Mouse (Mus musculus) gastrocnemius, adult 2 months (tissue): ENCODE results near the gene Svs6. TPM values are rescaled to one million over a fixed set of nuclear protein-coding genes. Genes with fewer than 3 reads are reported as not detected.

Experiments used
- DNase-seq: peaks from one replicate; pipeline ENCODE4 v3.0.0; 2022
- H3K27ac ChIP-seq: fragments of 200-600 bp; 2 replicates; pipeline ENCODE4 v1.8.1; 2022; ENCODE audit warnings: mild to moderate bottlenecking
- H3K4me3 ChIP-seq: fragments of 200-600 bp; 2 replicates; pipeline ENCODE4 v1.8.1; 2022; ENCODE audit warnings: mild to moderate bottlenecking, moderate library complexity
- CTCF ChIP-seq: fragments of 200-600 bp; IDR thresholded peaks from 2 replicates; pipeline ENCODE4 v1.8.1; 2022; ENCODE audit warnings: antibody characterized with exemption, mild to moderate bottlenecking, moderate library complexity
- intact Hi-C: fragments of 180-260 bp; cut with DNase I; formaldehyde crosslinking; loops from one replicate; pipeline ENCODE4 v1.15.1; 2025
- microRNA-seq: library from miRNA; unstranded; fragments of <30 nt; microRNA quantifications from one replicate; pipeline ENCODE4 v1.2.0, GENCODE M21; 2021
- total RNA-seq, 2 experiments: library from RNA; stranded (reverse); gene quantifications; 2 replicates each; pipeline ENCODE4 v1.2.3; 2021

Gene Svs6
- total RNA-seq, 2 experiments from 2014 or later: not detected

GRCm38 (mm10) chr2:164358373-164358772 is 41.8 kb downstream of the Svs6 start:
- Histone ChIP-seq H3K4me3 (no peak overlapping the region), H3K27ac (no peak overlapping the region)
- DNase-seq: no peak
- peak; percentile 21; the same call in 1 of the 2 replicates for TF ChIP-seq CTCF
- intact Hi-C loops: no loop called here

- Histone ChIP-seq H3K4me3 (no peak overlapping the region), H3K27ac (no peak overlapping the region)
- no peak for TF ChIP-seq CTCF
- intact Hi-C loops: no loop called here
- no peak for DNase-seq
Observed at GRCm38 (mm10) chr2:164359031-164359430, 42.5 kb downstream of the Svs6 start.

GRCm38 (mm10) chr2:164359668-164360067 is 43.1 kb downstream of the Svs6 start:
- DNase-seq: no peak
- intact Hi-C loops: no loop called here
- Histone ChIP-seq H3K27ac (no peak overlapping the region), H3K4me3 (no peak overlapping the region)
- TF ChIP-seq CTCF: no peak

GRCm38 (mm10) chr2:164360974-164361657 is 44.6 kb downstream of the Svs6 start:
- Histone ChIP-seq H3K4me3 (no peak overlapping the region), H3K27ac (no peak overlapping the region)
- DNase-seq: no peak
- intact Hi-C loops: no loop called here
- no peak for TF ChIP-seq CTCF

- Histone ChIP-seq H3K4me3 (no peak overlapping the region), H3K27ac (no peak overlapping the region)
- DNase-seq: no peak
- intact Hi-C loops: no loop called here
- no peak for TF ChIP-seq CTCF
Observed at GRCm38 (mm10) chr2:164366947-164367346, 50.4 kb downstream of the Svs6 start.

Small RNA genes within 50 kb of the gene (microRNA-seq; reads per million reads assigned to microRNA genes)
- gene Mir7678: not detected

Other genes with a start within 250 kb of the Svs6 start
- 1 to 10 TPM; 6.8 to 8.7 TPM for gene Stk4, start 246.4 kb upstream of the Svs6 start, total RNA-seq
- 10 to 100 TPM; 12.5 to 16.3 TPM for gene Tomm34, start 245.6 kb upstream of the Svs6 start, total RNA-seq
- 1 to 10 TPM in 1 of 2 experiments, under 1 TPM in 1; 0.31 to 1.0 TPM for gene Kcns1, start 145.6 kb upstream of the Svs6 start, total RNA-seq
- not detected for gene Wfdc5, start 134.0 kb upstream of the Svs6 start, total RNA-seq
- gene Wfdc12, start 126.1 kb upstream of the Svs6 start, total RNA-seq: not detected
- gene Wfdc15a, start 116.6 kb upstream of the Svs6 start, total RNA-seq: not detected
- gene Wfdc15b, start 95.1 kb upstream of the Svs6 start, total RNA-seq: not detected
- not detected for gene Svs2, start 78.3 kb upstream of the Svs6 start, total RNA-seq
- not detected for gene Svs3b, start 60.1 kb upstream of the Svs6 start, total RNA-seq
- not detected for gene Svs4, start 38.3 kb upstream of the Svs6 start, total RNA-seq
- not detected for gene Svs3a, start 27.5 kb upstream of the Svs6 start, total RNA-seq
- gene Svs5, start 16.0 kb downstream of the Svs6 start, total RNA-seq: not detected
- under 1 TPM in 1 of 2 experiments, not detected in 1; 0.45 TPM for gene Slpi, start 72.3 kb downstream of the Svs6 start, total RNA-seq
- gene Rbpjl, start 86.4 kb downstream of the Svs6 start, total RNA-seq: not detected
- gene Matn4, start 88.4 kb downstream of the Svs6 start, total RNA-seq: 1 to 10 TPM in 1 of 2 experiments, under 1 TPM in 1; 0.56 to 1.7 TPM
- gene Sdc4, start 127.1 kb downstream of the Svs6 start, total RNA-seq: 10 to 100 TPM; 39.8 to 95.4 TPM
- 10 to 100 TPM; 21.7 to 24.7 TPM for gene Sys1, start 140.2 kb downstream of the Svs6 start, total RNA-seq
- gene Gm20458, start 144.2 kb downstream of the Svs6 start, total RNA-seq: 1 to 10 TPM; 7.6 to 9.4 TPM
- gene Trp53tg5, start 157.0 kb downstream of the Svs6 start, total RNA-seq: not detected
- gene Dbndd2, start 169.4 kb downstream of the Svs6 start, total RNA-seq: 10 to 100 TPM; 12.9 to 25.5 TPM
- 10 to 100 TPM; 27.2 to 33.5 TPM for gene Pigt, start 180.8 kb downstream of the Svs6 start, total RNA-seq
- gene Wfdc2, start 245.7 kb downstream of the Svs6 start, total RNA-seq: not detected